Mouse (Mus musculus) CH12.LX (cell line): ENCODE results near the gene Pofut1.

Source experiments
- CHD1 ChIP-seq: IDR thresholded peaks from 2 replicates; pipeline ENCODE4 v1.6.1; 2012; ENCODE audit warnings: low read depth, low read length, improper control_type of control experiment, inconsistent platforms
- CTCF ChIP-seq, 2 experiments: IDR thresholded peaks in 1 of 2; conservative IDR thresholded peaks in 1 of 2; 2 replicates each; pipeline ENCODE4 v1.5.1; 2011 to 2012; ENCODE audit warnings: low read depth in 2 of 2, low read length in 2 of 2, improper control_type of control experiment in 1 of 2, inconsistent platforms in 1 of 2, mild to moderate bottlenecking in 1 of 2, moderate library complexity in 1 of 2
- EP300 ChIP-seq: IDR thresholded peaks from 2 replicates; pipeline ENCODE4 v1.6.1; 2011; ENCODE audit warnings: low read length, improper control_type of control experiment
- IRF4 ChIP-seq: IDR thresholded peaks from 2 replicates; pipeline ENCODE4 v1.6.1; 2014; ENCODE audit warnings: low read depth, mild to moderate bottlenecking, inconsistent platforms, low read length, improper control_type of control experiment
- MAFK ChIP-seq: IDR thresholded peaks from 2 replicates; pipeline ENCODE4 v1.6.1; 2011; ENCODE audit warnings: low read length, improper control_type of control experiment; ENCODE audit not compliant: insufficient replicate concordance
- PAX5 ChIP-seq: IDR thresholded peaks from 2 replicates; pipeline ENCODE4 v1.6.1; 2012; ENCODE audit warnings: low read length, inconsistent platforms, mixed read lengths
- POLR2A ChIP-seq: IDR thresholded peaks from 2 replicates; pipeline ENCODE4 v1.6.1; 2011; ENCODE audit warnings: low read depth, mild to moderate bottlenecking, improper control_type of control experiment, low read length
- SMC3 ChIP-seq: IDR thresholded peaks from 2 replicates; pipeline ENCODE4 v1.6.1; 2011; ENCODE audit warnings: low read depth, low read length, improper control_type of control experiment
- TBP ChIP-seq: conservative IDR thresholded peaks from 2 replicates; pipeline ENCODE4 v1.6.1; 2011; ENCODE audit warnings: low read depth, low read length, improper control_type of control experiment
- USF2 ChIP-seq: conservative IDR thresholded peaks from 2 replicates; pipeline ENCODE4 v1.6.1; 2011; ENCODE audit warnings: low read depth, low read length, improper control_type of control experiment
- ZKSCAN1 ChIP-seq: IDR thresholded peaks from 2 replicates; pipeline ENCODE4 v1.6.1; 2012; ENCODE audit warnings: low read depth, inconsistent platforms, low read length, improper control_type of control experiment, borderline replicate concordance
- ZNF384 ChIP-seq: IDR thresholded peaks from 2 replicates; pipeline ENCODE4 v1.6.1; 2012; ENCODE audit warnings: low read depth, low read length, improper control_type of control experiment, inconsistent platforms

DNA sequence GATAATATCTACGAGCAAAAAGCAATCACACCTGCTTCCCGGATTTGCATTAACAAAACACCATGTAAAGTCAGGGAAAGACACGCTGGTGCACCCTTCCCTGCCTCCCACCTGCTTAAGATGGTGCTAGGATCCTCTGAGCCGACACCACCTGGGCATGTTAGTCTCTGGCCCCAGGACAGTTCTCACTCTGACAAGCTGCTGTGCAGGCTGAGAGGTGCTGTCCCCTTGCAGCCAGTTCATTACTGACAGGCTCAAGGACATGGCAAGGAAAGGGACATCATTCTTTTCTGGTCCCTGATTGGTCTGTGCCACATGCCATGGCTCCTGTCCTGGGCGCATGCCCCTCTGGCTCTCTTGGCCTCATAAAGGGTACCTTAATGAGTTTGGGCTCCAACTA is 12.8 kb upstream of the Pofut1 start:
- TF ChIP-seq PAX5, result no peak
- TF ChIP-seq CTCF (conservative IDR thresholded peaks at IDR 0.05 in 1 of 2, IDR thresholded peaks at IDR 0.05 in 1 of 2; ENCODE audit: low read depth in 2 of 2, low read length in 2 of 2), result no peak
- TF ChIP-seq EP300, result no peak; the same call in 1 of the 2 replicates
- peak; percentile 11; the same call in 1 of the 2 replicates for TF ChIP-seq POLR2A
- no peak for TF ChIP-seq IRF4
- no peak for TF ChIP-seq MAFK
- TF ChIP-seq ZNF384, result no peak
- no peak for TF ChIP-seq CHD1
- TF ChIP-seq USF2, result no peak
- TF ChIP-seq ZKSCAN1, result no peak
- no peak for TF ChIP-seq SMC3
- TF ChIP-seq TBP, result no peak
